Mouse (Mus musculus) Patski (cell line): ENCODE measurements at regions not wholly inside any gene's neighbourhood (a gene's known extent, or its start where the extent isn't known, plus 50 kb on each side); places are given as distances from the start of the nearest gene placed in this dataset.
A peak's percentile ranks its signal among the peaks of the same experiment; 100 is the strongest.

Experiments
- ATAC-seq: fragments of 100-300 bp; one replicate; pipeline ENCODE4 v1.8.0; 2021
- CTCF ChIA-PET: fragments of 350-600 bp; sonication (Branson Sonifier 250); formaldehyde crosslinking; loops from one replicate; lab custom pipeline; 2022; ENCODE audit warnings: inconsistent platforms; lab: Charles Lee
- POLR2A ChIA-PET: fragments of 350-600 bp; sonication (Branson Sonifier 250); formaldehyde crosslinking; loops from one replicate; lab custom pipeline; 2022; ENCODE audit warnings: antibody characterized with exemption, inconsistent platforms; lab: Charles Lee
- DNase-seq: peaks from one replicate; pipeline ENCODE4 v3.0.0-alpha.2; 2011; ENCODE audit warnings: low read depth, low spot score
- H3K27me3 ChIP-seq: fragments of 371-371 bp; one replicate; pipeline ENCODE4 v1.5.1; 2021
- CTCF ChIP-seq: fragments of 100-300 bp; IDR thresholded peaks from one replicate; pipeline ENCODE4 v1.5.1; 2021
- in situ Hi-C: fragments of 300-500 bp; cut with MboI; formaldehyde crosslinking; loops from 3 replicates; pipeline ENCODE4 v1.11.1; 2018; ENCODE audit warnings: low pct_unique_long_range_greater_than_20kb, mixed read lengths

GRCm38 (mm10) chr7:95853225-95853812 is 317.7 kb upstream of the Tenm4 start:
- no peak for TF ChIP-seq CTCF
- CTCF ChIA-PET, result interaction anchor here (0.8 to 1.5 kb wide), 5 partner anchors 8 to 286 kb away, joined by 3 to 5 read pairs (median 3); no protein-coding TSS in a partner anchor
- DNase-seq, result peak; percentile 96
- ATAC-seq, result peak; percentile 99
- POLR2A ChIA-PET, result interaction anchor here (0.5 kb wide), 1 partner anchor 269 kb away, joined by 3 read pairs; no protein-coding TSS in a partner anchor
- in situ Hi-C loops, result loop anchor here (5.0 to 25.0 kb wide), 3 partner anchors 106 to 659 kb away; no protein-coding TSS in a partner anchor
- H3K27me3 ChIP-seq, result no peaks in the 10 kb centered on the region

- peak; percentile 61 for TF ChIP-seq CTCF
- no peak for DNase-seq
- in situ Hi-C loops, result loop anchor here (5.0 to 25.0 kb wide), 3 partner anchors 171 to 654 kb away; no protein-coding TSS in a partner anchor
- ATAC-seq, result no peak
- ChIA-PET POLR2A (no interaction called here), CTCF (interaction anchor here (0.9 to 1.6 kb wide), 2 partner anchors 366 to 369 kb away, joined by 3 to 13 read pairs; no protein-coding TSS in a partner anchor)
- H3K27me3 ChIP-seq, result no peaks in the 10 kb centered on the region
Observed at GRCm38 (mm10) chr7:95858247-95858646, 312.8 kb upstream of the Tenm4 start.

DNA sequence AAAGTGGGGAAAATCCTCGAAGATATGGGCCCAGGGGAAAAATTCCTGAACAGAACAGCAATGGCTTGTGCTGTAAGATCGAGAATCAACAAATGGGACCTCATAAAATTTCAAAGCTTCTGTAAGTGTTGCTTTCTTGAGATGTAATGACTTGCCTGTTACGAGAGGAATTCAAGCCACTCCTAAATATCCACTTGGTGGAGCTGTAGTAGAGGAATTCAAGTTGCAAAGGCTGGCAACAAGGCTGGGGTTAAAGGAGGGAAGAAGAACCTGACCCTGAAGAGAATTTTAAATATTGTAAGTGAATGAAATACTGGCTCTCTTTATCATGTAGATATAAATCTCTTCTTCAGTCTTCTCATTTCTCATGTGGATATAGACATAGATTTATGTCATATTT is 306.8 kb upstream of the Tenm4 start:
- TF ChIP-seq CTCF, result peak; percentile 59
- CTCF ChIA-PET, result no interaction called here

DNA sequence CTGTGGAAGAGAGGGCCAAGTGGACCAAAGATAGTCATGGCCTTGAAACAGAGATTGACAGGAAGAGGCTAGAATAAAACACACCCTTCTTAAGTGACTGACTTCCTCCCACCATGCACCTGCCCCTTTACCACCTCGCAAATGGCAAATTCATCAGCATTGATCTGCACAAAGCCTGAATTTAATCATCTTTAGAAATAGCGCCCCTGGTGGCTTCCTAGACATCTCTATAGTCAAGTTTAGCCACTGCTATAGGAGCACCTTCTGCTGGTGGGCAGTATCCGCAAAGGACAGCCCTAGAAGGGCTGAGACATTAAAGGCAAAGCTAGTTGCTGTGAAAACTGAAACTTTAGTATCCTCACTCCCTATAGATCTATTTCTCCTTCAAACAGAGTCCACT is 305.8 kb upstream of the Tenm4 start:
- CTCF ChIA-PET, result no interaction called here
- no peaks in the 10 kb centered on the region for H3K27me3 ChIP-seq
- POLR2A ChIA-PET, result no interaction called here
- no peak for DNase-seq
- in situ Hi-C loops, result loop anchor here (10.0 to 25.0 kb wide), 4 partner anchors 178 to 1050 kb away; no protein-coding TSS in a partner anchor
- no peak for ATAC-seq
- TF ChIP-seq CTCF, result peak; percentile 26

More for the DNA sequence above, 306.8 kb upstream of the Tenm4 start:
- in situ Hi-C loops, result loop anchor here (10.0 to 25.0 kb wide), 4 partner anchors 177 to 1051 kb away; no protein-coding TSS in a partner anchor
- no peak for ATAC-seq
- POLR2A ChIA-PET, result no interaction called here
- no peak for DNase-seq
- no peaks in the 10 kb centered on the region for H3K27me3 ChIP-seq

DNA sequence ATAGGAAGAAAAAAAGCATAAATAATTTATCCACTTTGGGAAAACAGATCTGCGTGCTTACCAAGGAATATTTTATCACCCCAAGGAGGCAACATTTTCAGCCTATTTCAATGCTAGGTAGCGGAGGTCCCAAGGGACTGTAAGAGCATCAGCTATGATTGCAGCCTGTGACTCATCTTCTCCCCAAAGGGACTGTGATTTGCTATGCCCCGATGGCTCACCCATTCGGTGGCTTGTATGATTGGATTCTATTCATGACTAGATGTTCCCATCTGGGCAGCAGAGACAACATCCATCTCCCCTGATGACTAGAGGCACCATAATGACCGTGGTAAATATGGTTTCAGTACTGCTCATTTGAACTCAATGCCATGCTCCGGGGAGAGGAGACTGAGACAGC is 302.3 kb upstream of the Tenm4 start:
- in situ Hi-C loops, result loop anchor here (10.0 to 25.0 kb wide), 4 partner anchors 181 to 1046 kb away; no protein-coding TSS in a partner anchor
- ChIA-PET CTCF (no interaction called here), POLR2A (no interaction called here)
- TF ChIP-seq CTCF, result no peak
- no peak for ATAC-seq
- H3K27me3 ChIP-seq, result no peaks in the 10 kb centered on the region
- no peak for DNase-seq

DNA sequence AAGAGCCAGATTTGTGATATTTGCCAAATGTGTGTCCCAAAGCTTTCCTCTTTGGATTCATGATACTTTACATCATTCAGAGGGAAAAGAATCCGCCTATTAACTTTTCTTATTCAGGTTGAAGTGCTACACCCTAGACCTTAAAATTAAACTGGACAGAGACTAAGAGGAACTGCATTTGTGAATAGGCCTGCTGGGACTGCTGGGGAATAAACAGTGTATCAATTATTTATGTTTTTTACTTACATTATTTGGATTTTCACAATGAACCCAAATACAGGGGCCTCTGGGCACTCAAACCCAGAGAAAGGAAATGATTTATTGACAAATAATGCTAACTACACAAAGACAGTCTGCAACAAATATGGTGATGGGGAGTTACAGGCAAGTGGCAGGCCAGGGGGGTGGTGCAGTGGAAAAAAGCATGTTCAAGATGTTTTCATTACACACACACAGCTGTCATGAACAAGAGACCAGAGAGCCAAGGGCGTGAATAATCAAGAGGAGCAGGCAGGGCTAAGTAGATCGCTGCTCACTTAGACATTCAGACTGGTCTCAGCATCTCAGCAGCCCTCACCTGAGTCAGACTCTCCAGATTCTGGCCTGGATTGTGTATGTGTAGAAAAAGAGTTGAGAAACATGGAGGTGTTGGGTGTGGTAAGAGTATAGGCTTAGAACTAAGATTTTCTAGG is 290.3 kb upstream of the Tenm4 start:
- DNase-seq (no peak), ATAC-seq (no peak)
- no peak for TF ChIP-seq CTCF
- H3K27me3 ChIP-seq, result no peaks in the 10 kb centered on the region
- in situ Hi-C loops, result no loop called here
- CTCF ChIA-PET, result no interaction called here
- POLR2A ChIA-PET, result no interaction called here

- POLR2A ChIA-PET, result no interaction called here
- no peak for TF ChIP-seq CTCF
- CTCF ChIA-PET, result interaction anchor here (0.9 kb wide), 2 partner anchors 19 to 24 kb away, joined by 3 read pairs; no protein-coding TSS in a partner anchor
- ATAC-seq (no peak), DNase-seq (no peak)
- in situ Hi-C loops, result no loop called here
- peaks cover 5% of the 10 kb centered on the region for H3K27me3 ChIP-seq
Observed at GRCm38 (mm10) chr7:95901524-95901923, 269.5 kb upstream of the Tenm4 start.

DNA sequence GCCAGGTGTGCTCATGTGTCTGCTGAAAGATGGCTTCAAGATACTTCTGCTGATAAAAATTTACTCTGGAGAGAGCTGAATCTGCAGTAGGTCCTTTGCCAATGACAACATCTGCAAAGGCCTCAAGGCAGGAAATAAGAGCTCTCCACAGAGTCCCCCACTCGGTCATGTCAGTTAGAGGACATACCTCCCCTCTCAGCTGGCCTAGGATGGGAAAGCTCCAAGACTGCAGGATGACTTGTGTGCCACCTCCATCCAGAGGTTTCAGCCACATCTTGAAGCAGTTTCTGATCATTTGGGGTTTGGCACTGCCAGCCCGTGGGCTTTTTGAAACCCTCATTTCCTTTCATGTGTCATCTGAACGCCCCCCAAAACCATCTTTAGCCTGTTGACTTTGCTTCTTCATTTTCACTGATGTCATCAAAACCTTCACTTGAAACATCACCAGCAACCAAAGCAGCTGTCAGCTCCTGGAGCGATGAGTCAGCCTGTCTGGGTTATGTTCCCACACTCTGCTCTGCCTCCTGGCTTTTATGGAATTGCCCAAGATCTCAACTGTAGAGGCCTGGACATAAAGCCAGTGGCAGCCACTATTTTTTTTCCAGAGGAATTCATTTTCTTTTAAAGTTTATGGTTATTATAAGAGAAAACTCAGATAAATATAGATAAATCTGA is 256.5 kb upstream of the Tenm4 start:
- no peak for TF ChIP-seq CTCF
- CTCF ChIA-PET, result interaction anchor here (1.7 kb wide), 1 partner anchor 9 kb away, joined by 6 read pairs; no protein-coding TSS in a partner anchor
- ATAC-seq (peak; percentile 92), DNase-seq (peak; percentile 48)
- H3K27me3 ChIP-seq, result no peaks in the 10 kb centered on the region
- POLR2A ChIA-PET, result no interaction called here
- in situ Hi-C loops, result no loop called here

GRCm38 (mm10) chr7:95919932-95920331 is 251.1 kb upstream of the Tenm4 start:
- CTCF ChIA-PET, result no interaction called here
- in situ Hi-C loops, result no loop called here

GRCm38 (mm10) chr7:95924805-95925204 is 246.2 kb upstream of the Tenm4 start:
- ChIA-PET CTCF (interaction anchor here (3.2 kb wide), 1 partner anchor 12 kb away, joined by 13 read pairs; no protein-coding TSS in a partner anchor), POLR2A (interaction anchor here (0.6 to 1.2 kb wide), 2 partner anchors 10 to 26 kb away, joined by 3 to 4 read pairs; no protein-coding TSS in a partner anchor)
- DNase-seq, result no peak
- no peaks in the 10 kb centered on the region for H3K27me3 ChIP-seq
- peak; percentile 51 for ATAC-seq
- TF ChIP-seq CTCF, result no peak
- in situ Hi-C loops, result no loop called here

More at GRCm38 (mm10) chr7:95919932-95920331, 251.1 kb upstream of the Tenm4 start:
- no peak for DNase-seq
- no peaks in the 10 kb centered on the region for H3K27me3 ChIP-seq
- no peak for TF ChIP-seq CTCF
- no peak for ATAC-seq
- POLR2A ChIA-PET, result no interaction called here
